Mouse (Mus musculus) v-Abl transformed pro-B cells (cell line): Measurements from ENCODE around the gene Asap2.
"Not testable (repeated sequence)": the region's sequence is repeated elsewhere in the genome, so short reads cannot be mapped to it uniquely, and the experiment has no call there.

Experiments used
- in situ Hi-C, 2 experiments: fragments of 400-800 bp; cut with MboI; formaldehyde crosslinking; loops; one replicate each; pipeline ENCODE4 v1.15.1; 2025; ENCODE audit not compliant: unreplicated experiment in 2 of 2

The Asap2 gene

GRCm38 (mm10) chr12:20990132-20990531 is at the start of gene Asap2:
Gene Asap2, plus strand, starts transcription at chr12:20990459.
- in situ Hi-C loops: not testable (repeated sequence)

DNA sequence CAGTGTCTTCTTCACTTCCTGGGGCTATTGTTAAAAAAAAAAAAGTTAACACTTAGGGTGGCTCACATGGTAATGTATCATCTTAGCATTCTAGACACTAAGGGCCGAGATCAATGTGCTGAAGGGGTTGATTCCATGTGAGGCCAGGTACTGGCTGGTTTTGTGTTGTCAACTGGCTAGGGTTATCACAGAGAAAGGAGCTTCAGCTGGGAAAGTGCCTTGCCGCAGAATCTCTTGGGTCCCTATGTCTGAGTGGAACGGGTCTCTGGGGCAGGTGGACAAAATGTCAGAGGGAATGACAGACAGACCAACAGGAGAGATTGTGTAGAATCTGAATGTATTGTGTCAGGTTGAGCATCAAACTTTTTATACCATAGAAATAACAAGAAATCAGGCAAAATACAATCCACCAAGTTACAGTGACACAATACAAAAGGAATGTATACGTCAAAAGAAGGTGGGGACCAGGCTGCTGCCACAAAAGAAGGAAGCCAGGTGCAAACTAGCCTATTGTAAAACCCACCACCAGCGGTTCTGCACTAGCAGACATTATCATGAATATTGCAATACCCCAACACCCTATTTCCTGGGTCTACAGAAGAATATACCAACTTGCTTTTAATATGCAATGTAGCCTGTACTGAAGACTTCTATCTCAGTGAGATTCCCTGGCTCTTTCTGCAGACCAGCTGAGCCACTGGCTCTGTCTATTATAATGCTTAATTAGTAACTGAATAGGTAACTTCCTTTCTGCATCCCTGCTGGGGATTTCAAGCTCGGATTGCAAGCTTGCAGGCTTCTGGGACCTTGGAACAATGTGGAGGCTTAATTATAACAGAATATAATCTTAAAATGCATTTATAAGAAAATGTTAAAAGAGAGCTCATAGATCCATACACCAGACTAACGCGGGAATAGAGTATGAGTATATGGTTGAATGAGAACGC is 42.9 kb upstream of the Asap2 start:
- in situ Hi-C loops: not testable (repeated sequence)

DNA sequence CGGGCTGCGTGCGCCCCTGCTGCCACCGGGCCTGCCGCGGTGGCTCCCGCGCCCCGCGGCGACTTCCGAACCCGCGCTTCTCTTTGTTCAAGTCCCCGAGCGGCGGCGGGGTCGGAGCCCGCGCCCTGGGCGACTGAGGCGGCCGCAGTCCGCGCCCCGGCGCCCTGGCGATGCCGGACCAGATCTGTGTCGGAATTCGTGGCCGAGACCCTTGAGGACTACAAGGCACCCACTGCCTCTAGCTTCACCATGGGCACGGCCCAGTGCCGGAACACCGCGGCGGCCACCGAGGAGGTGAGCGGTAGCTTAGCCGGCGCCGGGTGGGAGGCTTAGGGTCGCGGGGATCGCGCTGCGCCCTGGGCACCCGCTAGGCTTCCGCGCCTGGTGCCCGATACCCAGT is 320 bp downstream of the Asap2 start:
- in situ Hi-C loops: not testable (repeated sequence)

DNA sequence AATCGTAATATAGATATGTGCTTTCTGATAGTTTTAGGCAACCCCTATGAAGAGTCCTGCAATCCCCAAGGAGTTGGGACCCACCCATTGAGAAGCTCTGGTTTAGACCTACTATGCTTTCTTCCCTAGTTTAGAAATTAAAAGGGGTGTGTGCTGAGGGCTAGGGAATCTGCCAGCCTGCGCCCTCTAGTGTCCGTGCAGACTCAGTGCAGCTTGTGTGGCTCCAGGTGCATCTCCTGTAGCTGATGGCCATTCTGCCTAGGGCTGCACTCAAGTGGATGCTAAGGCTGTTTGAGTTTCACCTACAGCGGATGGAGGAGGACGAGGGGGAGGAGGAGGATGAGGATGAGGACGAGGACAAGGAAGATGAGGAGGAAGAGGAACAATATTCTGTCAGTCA is 40.6 kb downstream of the Asap2 start:
- in situ Hi-C loops: not testable (repeated sequence)

- in situ Hi-C loops: not testable (repeated sequence)
These were observed 56.5 kb downstream of the Asap2 start for GRCm38 (mm10) chr12:21046716-21047115.

DNA sequence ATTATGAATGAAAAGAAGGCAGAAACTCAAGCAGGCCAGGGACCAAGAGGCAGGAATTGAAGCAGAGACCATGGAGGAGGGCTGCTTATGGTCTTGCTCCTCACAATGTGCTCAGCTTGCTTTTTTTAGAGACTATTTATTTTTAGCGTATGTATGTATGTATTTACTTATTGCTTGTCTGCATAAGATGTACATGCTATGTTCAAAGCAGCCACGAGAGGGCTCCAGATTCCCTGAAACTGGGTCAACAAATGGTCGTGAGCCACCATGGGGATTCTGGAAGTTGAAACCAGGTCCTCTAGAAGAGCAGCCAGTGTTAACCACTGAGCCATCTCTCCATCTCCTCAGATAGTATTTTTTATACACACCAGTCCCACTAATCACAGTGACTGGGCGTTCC is 85.5 kb downstream of the Asap2 start:
- in situ Hi-C loops: loop anchor here (10.0 to 25.0 kb wide), 3 partner anchors 149 to 537 kb away; no protein-coding TSS in a partner anchor

DNA sequence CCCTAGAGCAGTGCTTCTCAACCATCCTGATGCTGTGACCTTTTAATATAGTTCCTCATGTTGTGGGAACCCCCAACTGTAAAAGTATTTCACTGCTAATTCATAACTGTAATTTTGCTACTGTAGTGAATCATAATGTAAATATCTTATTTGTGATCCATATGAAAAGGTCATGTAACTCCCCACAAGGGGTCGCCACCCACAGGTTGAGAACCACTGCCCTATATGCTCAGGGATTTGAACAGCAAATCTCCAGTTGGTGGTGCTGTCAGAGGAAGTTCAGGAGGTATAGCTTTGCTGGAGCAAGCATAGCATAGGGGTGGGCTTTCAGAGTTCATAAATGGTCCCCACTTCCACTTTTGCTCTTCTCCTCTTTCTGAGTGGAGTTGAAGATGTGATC is 99.9 kb downstream of the Asap2 start:
- in situ Hi-C loops: loop anchor here (25.0 kb wide), 2 partner anchors 422 to 522 kb away; no protein-coding TSS in a partner anchor

GRCm38 (mm10) chr12:21092446-21092845 is 102.2 kb downstream of the Asap2 start:
- in situ Hi-C loops: loop anchor here (25.0 kb wide), 2 partner anchors 420 to 520 kb away; no protein-coding TSS in a partner anchor

- in situ Hi-C loops: loop anchor here (25.0 kb wide), 2 partner anchors 414 to 514 kb away; no protein-coding TSS in a partner anchor
These were observed 107.6 kb downstream of the Asap2 start for GRCm38 (mm10) chr12:21097806-21098325.

GRCm38 (mm10) chr12:21111116-21111475 is 120.8 kb downstream of the Asap2 start:
- in situ Hi-C loops: not testable (repeated sequence)

- in situ Hi-C loops: no loop called here
These were observed 121.5 kb downstream of the Asap2 start for GRCm38 (mm10) chr12:21111476-21112452.

DNA sequence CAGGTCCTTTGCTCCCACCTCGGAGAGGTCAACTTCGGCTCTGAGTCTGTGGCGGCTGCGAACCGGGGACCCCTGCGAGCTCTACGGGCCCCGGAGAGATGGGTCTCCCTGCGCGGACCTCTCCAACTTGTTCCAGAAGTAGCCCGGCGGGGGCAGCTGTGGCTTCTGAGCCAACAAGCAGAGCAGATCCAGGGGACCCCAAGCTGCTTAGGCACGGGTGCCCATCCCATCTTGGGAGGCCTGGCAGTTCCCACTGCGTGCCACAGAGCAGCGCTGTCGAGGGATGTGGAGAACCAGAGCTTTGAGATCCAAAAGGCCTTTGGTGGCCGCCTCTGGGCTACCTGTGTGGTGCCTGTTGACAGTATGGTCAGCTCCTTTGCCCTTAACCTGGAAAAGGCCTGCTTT is 122.2 kb downstream of the Asap2 start:
- in situ Hi-C loops: no loop called here

- in situ Hi-C loops: no loop called here
These were observed 129.2 kb downstream of the Asap2 start for GRCm38 (mm10) chr12:21119446-21119845.

GRCm38 (mm10) chr12:21122818-21123217 is 132.6 kb downstream of the Asap2 start:
- in situ Hi-C loops: no loop called here

DNA sequence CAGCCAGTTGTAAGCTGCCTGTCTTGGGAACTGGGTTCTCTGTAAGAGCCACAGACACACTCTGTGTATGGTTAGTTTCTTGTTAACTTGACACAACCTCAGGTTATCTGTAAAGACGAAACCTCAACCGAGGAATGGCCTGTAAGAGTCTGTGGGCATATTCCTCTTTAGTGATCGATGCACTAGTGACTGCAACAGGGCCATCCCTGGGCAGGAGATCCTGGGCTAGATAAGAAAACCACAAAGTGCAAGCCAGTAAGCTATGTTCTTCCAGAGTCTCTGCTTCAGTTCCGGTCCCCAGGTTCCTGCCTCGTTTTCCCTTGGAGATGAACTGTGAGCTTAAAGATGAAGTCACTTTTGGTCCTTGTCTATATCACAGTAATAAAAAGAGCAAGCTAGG is 133.4 kb downstream of the Asap2 start:
- in situ Hi-C loops: no loop called here

GRCm38 (mm10) chr12:21125675-21126470 is 135.6 kb downstream of the Asap2 start:
- in situ Hi-C loops: no loop called here

DNA sequence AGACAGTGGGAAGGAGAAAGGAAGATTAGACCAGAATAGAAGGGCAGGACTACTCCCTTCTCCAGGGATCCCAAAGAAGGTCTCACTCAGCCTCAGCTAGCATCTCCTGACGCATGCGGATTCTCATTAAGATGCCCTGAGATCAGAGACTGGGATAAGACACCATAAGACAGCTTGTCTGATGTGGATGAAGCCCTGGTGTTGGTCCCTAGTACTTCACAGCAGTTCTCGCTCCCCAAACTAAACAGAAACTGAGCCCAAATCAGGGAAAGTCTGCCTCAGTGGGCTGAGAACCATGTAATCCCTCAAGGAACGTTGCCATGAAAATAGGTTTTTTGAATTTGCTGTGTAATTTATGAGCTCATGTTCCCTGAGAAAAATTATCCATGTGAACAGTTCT is 136.3 kb downstream of the Asap2 start:
- in situ Hi-C loops: no loop called here

- in situ Hi-C loops: no loop called here
These were observed 138.9 kb downstream of the Asap2 start for GRCm38 (mm10) chr12:21128930-21129869.
